Mouse (Mus musculus) mesoderm, embryonic 11.5 days (tissue): ENCODE measurements around the gene Mapk7.

Source experiments
- DNase-seq: peaks from one replicate; pipeline ENCODE4 v3.0.0-alpha.2; 2012; ENCODE audit warnings: low read depth, low spot score

Gene Mapk7

GRCm38 (mm10) chr11:61490944-61491520, 3.2 kb downstream of the Mapk7 start:
- no peak for DNase-seq

- no peak for DNase-seq
Observed at GRCm38 (mm10) chr11:61489874-61490273, 4.3 kb downstream of the Mapk7 start.

- DNase-seq = no peak
Observed at GRCm38 (mm10) chr11:61489085-61489484, 5.1 kb downstream of the Mapk7 start.

GRCm38 (mm10) chr11:61487936-61488335, 6.3 kb downstream of the Mapk7 start:
- no peak for DNase-seq

- DNase-seq = no peak
Observed at GRCm38 (mm10) chr11:61487401-61487800, 6.8 kb downstream of the Mapk7 start.

GRCm38 (mm10) chr11:61486458-61487219, 7.6 kb downstream of the Mapk7 start:
- no peak for DNase-seq

- DNase-seq = no peak
Observed at GRCm38 (mm10) chr11:61485541-61486457, 8.4 kb downstream of the Mapk7 start.

GRCm38 (mm10) chr11:61484613-61485540, 9.3 kb downstream of the Mapk7 start, which contains the start of gene Mfap4:
Gene Mfap4 (plus strand): TSS chr11:61485431.
- DNase-seq = peak; percentile 89

GRCm38 (mm10) chr11:61484256-61484612, 10.0 kb downstream of the Mapk7 start:
- DNase-seq = no peak

GRCm38 (mm10) chr11:61483226-61483845, 10.9 kb downstream of the Mapk7 start:
- no peak for DNase-seq

- DNase-seq = no peak
Observed at GRCm38 (mm10) chr11:61481239-61482090, 12.7 kb downstream of the Mapk7 start.

GRCm38 (mm10) chr11:61478788-61479187, 15.4 kb downstream of the Mapk7 start:
- DNase-seq = no peak

GRCm38 (mm10) chr11:61477566-61478508, 16.4 kb downstream of the Mapk7 start:
- no peak for DNase-seq

GRCm38 (mm10) chr11:61476786-61477382, 17.3 kb downstream of the Mapk7 start:
- no peak for DNase-seq

GRCm38 (mm10) chr11:61473630-61474029, 20.6 kb downstream of the Mapk7 start:
- no peak for DNase-seq

GRCm38 (mm10) chr11:61470880-61471279, 23.3 kb downstream of the Mapk7 start:
- no peak for DNase-seq

GRCm38 (mm10) chr11:61469317-61469917, 24.8 kb downstream of the Mapk7 start:
- DNase-seq = no peak

- no peak for DNase-seq
Observed at GRCm38 (mm10) chr11:61468534-61468933, 25.7 kb downstream of the Mapk7 start.
